Mouse (Mus musculus): Measurements from ENCODE around the gene Aif1. TPM values are rescaled to one million over a fixed set of nuclear protein-coding genes. Genes with fewer than 3 reads are reported as not detected.
A peak's percentile ranks its signal among the peaks of the same experiment; 100 is the strongest.

The Aif1 gene
- polyA plus RNA-seq, 1 experiment from 2014 or later = 16.5 TPM

DNA sequence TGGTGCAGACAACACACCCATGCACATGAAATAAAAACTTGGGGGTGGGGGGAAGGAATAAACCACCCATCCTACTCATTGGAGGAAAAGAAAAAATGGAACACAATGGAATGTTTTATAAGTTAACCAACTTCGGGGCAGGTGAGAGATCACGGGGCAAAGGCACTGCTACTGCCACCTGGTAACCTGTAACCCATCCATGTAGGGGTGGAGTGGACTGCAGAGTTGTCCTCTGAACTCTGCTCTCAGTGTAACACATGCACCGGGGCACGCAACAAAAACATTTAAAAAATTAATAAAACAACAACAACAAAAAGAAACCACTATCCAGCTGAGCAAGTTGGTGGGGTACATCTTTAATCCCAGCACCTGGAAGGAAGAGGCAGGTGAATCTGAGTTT, 23.7 kb downstream of the Aif1 start:
- WGBS = 95% methylated on average over 4 of the region's 4 CpGs
- no peak for ATAC-seq (ENCODE audit: low read depth)
- no peaks in the 10 kb centered on the region for H3K27me3 ChIP-seq (replicated peaks; ENCODE audit: control insufficient read depth, insufficient read depth, low read length)

DNA sequence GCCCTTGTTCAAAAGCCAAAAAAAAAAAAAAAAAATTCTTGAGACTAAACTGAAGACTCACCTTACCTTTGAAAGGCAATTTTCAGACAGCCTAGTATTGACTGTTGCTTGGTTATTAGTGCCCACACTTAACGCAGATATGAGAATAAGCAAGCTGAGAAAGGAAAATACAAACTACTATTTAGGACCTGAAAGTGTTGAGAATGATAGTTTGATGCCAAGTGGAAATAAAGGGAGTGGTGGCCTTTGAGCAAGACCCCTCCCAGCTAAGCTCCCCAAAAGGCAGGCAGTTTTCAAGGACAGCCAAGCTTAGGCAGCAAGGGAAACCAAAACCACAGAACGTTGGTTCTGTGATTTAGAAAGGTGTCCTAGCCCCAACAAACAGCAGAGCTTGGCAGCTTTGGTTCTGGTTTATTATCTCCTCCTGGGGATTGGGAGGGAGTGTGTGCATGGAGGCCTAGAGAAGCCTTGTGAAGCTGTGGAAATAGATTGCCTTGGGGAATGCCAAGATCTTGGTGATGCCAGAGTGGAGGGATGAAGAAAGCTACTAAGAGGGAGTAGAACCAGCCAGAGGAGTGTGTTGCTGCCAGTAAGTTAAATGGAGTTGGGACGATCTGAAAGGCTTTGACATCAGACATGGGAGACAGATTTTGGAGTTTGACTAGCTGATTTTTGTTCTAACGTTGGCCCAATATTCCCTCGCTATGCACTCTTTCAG, 27.8 kb downstream of the Aif1 start:
- WGBS = 73% methylated on average over 5 of the region's 5 CpGs

More for the DNA sequence above, 23.7 kb downstream of the Aif1 start:
- no peak for DNase-seq (ENCODE audit: low spot score)
- no peaks in the 10 kb centered on the region for H3K4me1 ChIP-seq (ENCODE audit: control insufficient read depth, insufficient read depth, low read length)
- no peaks in the 10 kb centered on the region for H3K9me3 ChIP-seq (ENCODE audit: control insufficient read depth, low read length)
- H3K4me3 ChIP-seq (ENCODE audit: low read depth, low read length) = no peak overlapping the region
- H3K36me3 ChIP-seq (ENCODE audit: control insufficient read depth, insufficient read depth, low read length) = peaks cover 98% of the 10 kb centered on the region
- no peak overlapping the region for H3K9ac ChIP-seq (ENCODE audit: low read depth, low read length)
- H3K27ac ChIP-seq (replicated peaks; ENCODE audit: low read depth, low read length) = no peak overlapping the region
- H3K4me2 ChIP-seq (ENCODE audit: low read depth, low read length) = no peak overlapping the region

DNA sequence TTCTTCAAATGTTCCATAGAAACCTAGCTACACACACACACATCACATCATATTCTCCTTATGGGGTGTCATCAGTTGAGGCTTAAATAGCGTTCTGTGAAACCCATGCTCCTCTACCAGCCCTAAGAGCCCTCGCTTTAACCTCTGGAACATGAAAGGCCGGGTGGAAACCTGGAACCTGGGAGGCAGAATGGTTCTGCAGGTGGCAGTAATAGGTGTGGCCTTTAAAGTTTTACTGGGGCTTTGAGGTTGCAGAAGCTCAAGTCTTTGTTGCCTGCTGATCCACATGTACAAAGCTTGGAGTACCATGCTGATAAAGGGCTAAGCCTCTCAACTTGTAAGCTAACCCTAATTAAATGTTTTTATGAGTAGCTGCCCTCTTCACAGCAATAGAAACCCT, 28.5 kb downstream of the Aif1 start:
- Histone ChIP-seq H3K27me3 (replicated peaks; ENCODE audit: control insufficient read depth, insufficient read depth, low read length) (no peaks in the 10 kb centered on the region), H3K4me3 (ENCODE audit: low read depth, low read length) (no peak overlapping the region), H3K4me1 (ENCODE audit: control insufficient read depth, insufficient read depth, low read length) (no peaks in the 10 kb centered on the region), H3K36me3 (ENCODE audit: control insufficient read depth, insufficient read depth, low read length) (peaks cover 98% of the 10 kb centered on the region), H3K9me3 (ENCODE audit: control insufficient read depth, low read length) (no peaks in the 10 kb centered on the region), H3K4me2 (ENCODE audit: low read depth, low read length) (no peak overlapping the region), H3K27ac (replicated peaks; ENCODE audit: low read depth, low read length) (no peak overlapping the region), H3K9ac (ENCODE audit: low read depth, low read length) (no peak overlapping the region)
- ATAC-seq (ENCODE audit: low read depth) (no peak), DNase-seq (ENCODE audit: low spot score) (no peak)
- 47% methylated on average over 3 of the region's 3 CpGs for whole genome bisulfite sequencing

More for the DNA sequence above, 27.8 kb downstream of the Aif1 start:
- no peak for DNase-seq (ENCODE audit: low spot score)
- H3K36me3 ChIP-seq (ENCODE audit: control insufficient read depth, insufficient read depth, low read length) = peaks cover 98% of the 10 kb centered on the region
- no peaks in the 10 kb centered on the region for H3K4me1 ChIP-seq (ENCODE audit: control insufficient read depth, insufficient read depth, low read length)
- H3K4me3 ChIP-seq (ENCODE audit: low read depth, low read length) = no peak overlapping the region
- no peak for ATAC-seq (ENCODE audit: low read depth)
- no peak overlapping the region for H3K9ac ChIP-seq (ENCODE audit: low read depth, low read length)
- no peak overlapping the region for H3K4me2 ChIP-seq (ENCODE audit: low read depth, low read length)
- H3K9me3 ChIP-seq (ENCODE audit: control insufficient read depth, low read length) = no peaks in the 10 kb centered on the region
- H3K27me3 ChIP-seq (replicated peaks; ENCODE audit: control insufficient read depth, insufficient read depth, low read length) = no peaks in the 10 kb centered on the region
- 0 out of 2 replicates have a peak overlapping the region, but pooled peaks have one; percentile 15 for H3K27ac ChIP-seq (replicated peaks; ENCODE audit: low read depth, low read length)

DNA sequence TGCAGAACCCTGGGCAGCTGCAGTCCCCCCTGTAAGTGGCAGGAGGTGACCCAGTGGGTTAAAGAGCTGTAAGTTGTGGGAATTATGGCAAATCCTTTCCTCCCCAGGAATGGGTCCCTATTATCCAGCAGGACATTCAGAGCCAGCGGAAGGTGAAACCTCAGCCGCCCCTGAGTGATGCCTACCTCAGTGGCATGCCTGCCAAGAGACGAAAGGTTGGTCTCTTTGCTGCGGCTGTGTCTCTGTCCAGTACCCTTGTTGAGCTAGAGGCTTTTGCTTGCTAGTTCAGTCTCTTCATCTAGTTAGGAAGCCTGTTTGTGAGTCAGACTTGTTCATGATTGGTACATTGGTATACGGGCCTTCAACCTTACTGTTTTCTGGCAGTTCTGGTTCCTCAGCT, 29.7 kb downstream of the Aif1 start:
- peaks cover 98% of the 10 kb centered on the region for H3K36me3 ChIP-seq (ENCODE audit: control insufficient read depth, insufficient read depth, low read length)
- H3K4me1 ChIP-seq (ENCODE audit: control insufficient read depth, insufficient read depth, low read length) = no peaks in the 10 kb centered on the region
- ATAC-seq (ENCODE audit: low read depth) (no peak), DNase-seq (ENCODE audit: low spot score) (no peak)
- H3K4me2 ChIP-seq (ENCODE audit: low read depth, low read length) = no peak overlapping the region
- no peaks in the 10 kb centered on the region for H3K27me3 ChIP-seq (replicated peaks; ENCODE audit: control insufficient read depth, insufficient read depth, low read length)
- no peak overlapping the region for H3K4me3 ChIP-seq (ENCODE audit: low read depth, low read length)
- WGBS = 75% methylated on average over 5 of the region's 5 CpGs
- no peak overlapping the region for H3K9ac ChIP-seq (ENCODE audit: low read depth, low read length)
- H3K9me3 ChIP-seq (ENCODE audit: control insufficient read depth, low read length) = no peaks in the 10 kb centered on the region
- H3K27ac ChIP-seq (replicated peaks; ENCODE audit: low read depth, low read length) = no peak overlapping the region

DNA sequence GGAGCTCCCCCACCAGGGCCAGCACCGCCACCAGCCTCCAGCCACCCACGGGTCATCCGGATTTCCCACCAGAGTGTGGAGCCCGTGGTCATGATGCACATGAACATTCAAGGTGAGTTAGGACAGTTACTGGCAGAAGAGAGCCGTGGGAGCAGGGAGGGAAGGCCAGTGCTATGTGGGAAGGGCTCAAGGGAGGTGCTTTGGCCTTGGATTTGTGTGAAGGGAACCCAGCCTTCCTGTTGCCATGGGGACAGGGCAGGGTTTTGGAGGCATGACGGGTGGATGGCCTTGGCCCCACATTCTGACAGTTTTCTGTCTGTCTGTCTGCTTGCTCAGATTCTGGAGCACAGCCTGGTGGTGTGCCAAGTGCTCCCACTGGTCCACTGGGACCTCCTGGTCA, 33.9 kb downstream of the Aif1 start:
- DNase-seq (ENCODE audit: low spot score) (no peak), ATAC-seq (ENCODE audit: low read depth) (no peak)
- peaks cover 93% of the 10 kb centered on the region for H3K36me3 ChIP-seq (ENCODE audit: control insufficient read depth, insufficient read depth, low read length)
- no peak overlapping the region for H3K4me3 ChIP-seq (ENCODE audit: low read depth, low read length)
- H3K4me2 ChIP-seq (ENCODE audit: low read depth, low read length) = no peak overlapping the region
- no peaks in the 10 kb centered on the region for H3K9me3 ChIP-seq (ENCODE audit: control insufficient read depth, low read length)
- peaks cover 5% of the 10 kb centered on the region for H3K4me1 ChIP-seq (ENCODE audit: control insufficient read depth, insufficient read depth, low read length)
- no peaks in the 10 kb centered on the region for H3K27me3 ChIP-seq (replicated peaks; ENCODE audit: control insufficient read depth, insufficient read depth, low read length)
- H3K27ac ChIP-seq (replicated peaks; ENCODE audit: low read depth, low read length) = no peak overlapping the region
- no peak overlapping the region for H3K9ac ChIP-seq (ENCODE audit: low read depth, low read length)
- 95% methylated on average over 6 of the region's 6 CpGs for WGBS

DNA sequence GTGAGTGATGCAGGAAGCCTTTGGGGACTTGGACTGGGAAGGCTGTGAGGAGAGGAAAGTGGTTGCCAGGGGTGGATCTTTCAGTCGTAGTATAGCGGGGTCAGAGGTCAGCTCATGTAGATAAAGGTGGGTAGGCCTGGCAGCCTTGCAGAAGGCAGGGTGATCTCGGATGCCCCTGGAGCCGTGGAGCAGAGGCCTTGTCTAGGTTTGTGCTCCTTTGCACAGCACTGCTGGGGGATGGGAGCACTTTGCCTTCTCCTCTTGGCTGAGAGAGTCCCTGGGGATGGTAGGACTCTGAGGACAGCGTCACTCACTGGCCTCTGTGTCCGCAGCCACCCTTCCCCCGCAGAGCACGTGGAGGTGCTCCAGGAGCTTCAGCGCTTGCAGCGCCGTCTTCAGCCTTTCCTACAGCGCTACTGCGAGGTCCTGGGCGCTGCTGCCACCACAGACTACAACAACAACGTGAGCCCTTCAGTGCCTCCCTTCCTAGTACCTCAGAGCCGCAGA, 35.3 kb downstream of the Aif1 start:
- peaks cover 13% of the 10 kb centered on the region for H3K4me1 ChIP-seq (ENCODE audit: control insufficient read depth, insufficient read depth, low read length)
- WGBS = 83% methylated on average over 13 of the region's 16 CpGs

DNA sequence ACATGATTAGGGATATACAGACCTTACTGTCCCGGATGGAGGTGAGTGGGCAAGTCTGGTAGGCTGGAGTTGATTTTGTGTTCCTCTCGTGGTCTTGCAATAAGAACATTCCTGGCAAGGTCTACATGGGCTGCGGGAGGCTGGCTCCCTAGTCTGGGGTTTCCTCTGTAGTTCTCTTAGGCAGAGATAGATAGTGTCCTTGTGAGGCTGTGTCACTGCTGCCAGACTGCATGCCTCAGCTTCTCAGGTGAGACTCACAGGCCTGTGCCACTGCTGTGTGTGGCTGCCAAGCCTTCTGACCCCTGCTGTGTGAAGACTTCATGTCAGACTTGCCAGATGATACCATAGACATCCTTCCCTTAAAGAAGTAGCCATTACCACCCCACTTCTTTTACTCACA, 36.6 kb downstream of the Aif1 start:
- ATAC-seq (ENCODE audit: low read depth) (no peak), DNase-seq (ENCODE audit: low spot score) (no peak)
- peaks cover 13% of the 10 kb centered on the region for H3K4me1 ChIP-seq (ENCODE audit: control insufficient read depth, insufficient read depth, low read length)
- H3K9ac ChIP-seq (ENCODE audit: low read depth, low read length) = no peak overlapping the region
- no peaks in the 10 kb centered on the region for H3K9me3 ChIP-seq (ENCODE audit: control insufficient read depth, low read length)
- H3K27ac ChIP-seq (replicated peaks; ENCODE audit: low read depth, low read length) = no peak overlapping the region
- peaks cover 66% of the 10 kb centered on the region for H3K36me3 ChIP-seq (ENCODE audit: control insufficient read depth, insufficient read depth, low read length)
- no peak overlapping the region for H3K4me3 ChIP-seq (ENCODE audit: low read depth, low read length)
- 91% methylated on average over 3 of the region's 3 CpGs for WGBS
- no peak overlapping the region for H3K4me2 ChIP-seq (ENCODE audit: low read depth, low read length)
- H3K27me3 ChIP-seq (replicated peaks; ENCODE audit: control insufficient read depth, insufficient read depth, low read length) = no peaks in the 10 kb centered on the region

More for the DNA sequence above, 35.3 kb downstream of the Aif1 start:
- H3K4me3 ChIP-seq (ENCODE audit: low read depth, low read length) = no peak overlapping the region
- no peak overlapping the region for H3K4me2 ChIP-seq (ENCODE audit: low read depth, low read length)
- H3K27me3 ChIP-seq (replicated peaks; ENCODE audit: control insufficient read depth, insufficient read depth, low read length) = no peaks in the 10 kb centered on the region
- H3K9ac ChIP-seq (ENCODE audit: low read depth, low read length) = no peak overlapping the region
- no peak for DNase-seq (ENCODE audit: low spot score)
- H3K9me3 ChIP-seq (ENCODE audit: control insufficient read depth, low read length) = no peaks in the 10 kb centered on the region
- peaks cover 78% of the 10 kb centered on the region for H3K36me3 ChIP-seq (ENCODE audit: control insufficient read depth, insufficient read depth, low read length)
- no peak for ATAC-seq (ENCODE audit: low read depth)
- no peak overlapping the region for H3K27ac ChIP-seq (replicated peaks; ENCODE audit: low read depth, low read length)

DNA sequence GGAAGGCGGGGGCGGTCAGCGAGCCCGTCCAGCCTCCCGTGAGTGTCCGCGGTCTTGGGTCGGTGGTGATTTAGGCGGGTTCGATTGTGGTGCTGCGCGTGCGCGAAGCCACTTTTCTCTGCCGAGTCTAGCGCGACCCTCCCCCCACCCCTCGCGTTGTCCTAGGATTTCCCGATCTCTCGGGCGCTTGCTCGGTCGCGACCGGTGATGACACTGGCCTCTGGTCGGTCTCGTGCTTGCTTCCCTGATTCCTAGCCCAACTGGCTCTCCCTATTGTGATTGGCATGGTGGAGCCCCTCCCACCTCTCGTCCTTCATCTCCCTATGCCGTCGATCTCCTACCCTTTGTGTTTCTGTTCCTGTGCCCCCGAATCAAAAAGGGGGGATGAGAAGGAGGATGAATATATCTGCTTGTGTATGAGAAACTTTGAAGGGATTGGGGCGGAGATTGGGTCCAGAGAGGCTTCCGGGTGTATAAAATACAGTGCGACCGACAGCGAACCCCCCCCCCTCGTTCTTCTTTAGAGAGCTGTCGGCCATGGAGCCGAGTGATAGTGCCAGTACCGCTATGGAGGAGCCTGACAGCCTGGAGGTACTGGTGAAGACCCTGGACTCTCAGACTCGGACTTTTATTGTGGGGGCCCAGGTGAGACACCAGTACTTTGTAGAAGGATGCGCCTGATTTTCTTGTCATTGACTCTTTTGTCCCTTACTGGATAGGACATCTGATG, 40.1 kb downstream of the Aif1 start:
- Histone ChIP-seq H3K4me3 (ENCODE audit: low read depth, low read length) (peak overlapping the region; percentile 55), H3K27ac (replicated peaks; ENCODE audit: low read depth, low read length) (peak overlapping the region; percentile 95), H3K27me3 (replicated peaks; ENCODE audit: control insufficient read depth, insufficient read depth, low read length) (no peaks in the 10 kb centered on the region), H3K36me3 (ENCODE audit: control insufficient read depth, insufficient read depth, low read length) (peaks cover 31% of the 10 kb centered on the region), H3K9me3 (ENCODE audit: control insufficient read depth, low read length) (no peaks in the 10 kb centered on the region), H3K4me1 (ENCODE audit: control insufficient read depth, insufficient read depth, low read length) (peaks cover 13% of the 10 kb centered on the region), H3K9ac (ENCODE audit: low read depth, low read length) (peak overlapping the region; percentile 86), H3K4me2 (ENCODE audit: low read depth, low read length) (peak overlapping the region; percentile 92)
- ATAC-seq (ENCODE audit: low read depth) = peak; percentile 62
- 1% methylated on average over 41 of the region's 43 CpGs for WGBS
- DNase-seq (ENCODE audit: low spot score) = no peak
